ENCODE assay signal across 9 mouse cellular contexts in the genomic region with DNA sequence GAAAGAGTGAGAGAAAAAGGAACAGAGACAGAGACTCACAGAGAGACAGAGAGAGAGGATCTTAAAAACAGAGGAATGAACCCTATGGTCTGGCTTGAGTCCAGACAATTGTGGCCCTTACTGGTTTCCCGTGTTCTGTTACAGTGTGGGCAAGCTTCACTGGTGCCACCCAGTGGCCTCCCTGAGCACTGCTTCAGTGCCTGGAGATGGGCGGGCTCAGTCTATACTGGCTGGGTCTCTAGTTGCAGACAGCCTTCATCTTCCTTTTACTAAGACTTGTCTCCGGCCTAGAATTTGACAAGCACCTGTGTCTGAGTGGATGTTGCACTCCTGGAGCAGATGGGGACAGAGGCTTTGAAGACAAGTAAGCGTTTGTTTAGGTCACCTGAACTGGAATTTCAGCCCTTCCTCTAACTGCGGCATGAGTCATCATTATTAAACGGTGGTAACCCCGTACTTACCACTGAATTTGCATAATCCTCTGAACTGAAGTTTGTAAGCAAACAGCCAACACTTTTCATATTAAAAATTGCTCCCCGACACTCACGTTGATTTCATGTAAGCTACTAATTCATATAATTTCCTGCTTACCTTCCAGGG. TPM values are rescaled to one million over a fixed set of nuclear protein-coding genes. Genes with fewer than 3 reads are reported as not detected.
DNase-seq lines count a peak whose midpoint lies in the region; ATAC-seq and TF ChIP-seq lines count a peak whose summit lies in the region.
"Had no signal": no experiment of that assay in that cellular context is flagged by ENCODE, and none has a peak within 500 bp of the region (broad histone marks: within the 10 kb centered on the region; RNA-seq: fewer than 3 reads in every experiment).

No protein-coding gene starts in this region.

- H3K9me3 ChIP-seq in E14TG2a.4 (ENCODE audit: low read length), result no peaks in the 10 kb centered on the region
- no peaks in the 10 kb centered on the region for H3K9me3 ChIP-seq in embryonic facial prominence, embryonic 14.5 days (ENCODE audit: control insufficient read depth, low read length)
- H3K9me3 ChIP-seq in heart, embryonic 12.5 days (replicated peaks), result no peaks in the 10 kb centered on the region
- no peaks in the 10 kb centered on the region for H3K9me3 ChIP-seq in liver, embryonic 16.5 days (replicated peaks; ENCODE audit: control insufficient read depth, low read length)
- H3K9me3 ChIP-seq in neural tube, embryonic 13.5 days, result no peaks in the 10 kb centered on the region

- no peak overlapping the region for H3K4me2 ChIP-seq in embryonic facial prominence, embryonic 14.5 days (ENCODE audit: low read depth, low read length)
- H3K4me2 ChIP-seq in heart, embryonic 12.5 days, result no peak overlapping the region
- H3K4me2 ChIP-seq in liver, embryonic 16.5 days (ENCODE audit: low read depth, low read length), result 0 out of 2 replicates have a peak overlapping the region, but pooled peaks have one; percentile 8
- no peak overlapping the region for H3K4me2 ChIP-seq in neural tube, embryonic 13.5 days

- peak; percentile 71 to 77 for DNase-seq in adrenal gland, postnatal 36 days
- DNase-seq in embryonic facial prominence, embryonic 14.5 days (ENCODE audit: low spot score), result peak; percentile 66
- peak; percentile 71 to 83 for DNase-seq in kidney, postnatal 36 days
- peak; percentile 60 to 71 for DNase-seq in thymus, adult 18-20 months

- H3K4me3 ChIP-seq in E14TG2a.4 (replicated peaks; ENCODE audit: low read length), result no peak overlapping the region
- H3K4me3 ChIP-seq in embryonic facial prominence, embryonic 14.5 days (ENCODE audit: low read depth, low read length), result no peak overlapping the region
- H3K4me3 ChIP-seq in heart, embryonic 12.5 days, result no peak overlapping the region
- no peak overlapping the region for H3K4me3 ChIP-seq in liver, embryonic 16.5 days (ENCODE audit: low read depth, low read length)
- H3K4me3 ChIP-seq in neural tube, embryonic 13.5 days, result no peak overlapping the region

- no peak overlapping the region for H3K9ac ChIP-seq in embryonic facial prominence, embryonic 14.5 days (ENCODE audit: low read depth, low read length)
- no peak overlapping the region for H3K9ac ChIP-seq in heart, embryonic 12.5 days
- no peak overlapping the region for H3K9ac ChIP-seq in liver, embryonic 16.5 days (ENCODE audit: low read depth, low read length)
- no peak overlapping the region for H3K9ac ChIP-seq in neural tube, embryonic 13.5 days

- peaks cover 21% of the 10 kb centered on the region for H3K4me1 ChIP-seq in E14TG2a.4 (replicated peaks; ENCODE audit: low read depth, low read length)
- no peaks in the 10 kb centered on the region for H3K4me1 ChIP-seq in embryonic facial prominence, embryonic 14.5 days (ENCODE audit: control insufficient read depth, insufficient read depth, low read length)
- 0 out of 2 replicates have a peak, but pooled peaks cover 5% of the 10 kb centered on the region for H3K4me1 ChIP-seq in heart, embryonic 12.5 days (replicated peaks)
- H3K4me1 ChIP-seq in liver, embryonic 16.5 days (ENCODE audit: control insufficient read depth, low read depth, low read length), result no peaks in the 10 kb centered on the region; the same call in none of the 2 replicates
- no peaks in the 10 kb centered on the region for H3K4me1 ChIP-seq in neural tube, embryonic 13.5 days (replicated peaks)

- peak; percentile 78 for ATAC-seq in embryonic facial prominence, embryonic 14.5 days (ENCODE audit: low read depth)
- ATAC-seq in heart, embryonic 12.5 days (ENCODE audit: insufficient number of reproducible peaks, low FRiP score), result peak; percentile 67; the same call in 1 of the 2 replicates
- ATAC-seq in liver, embryonic 16.5 days (ENCODE audit: low read depth), result peak; percentile 58; the same call in 1 of the 2 replicates
- ATAC-seq in neural tube, embryonic 13.5 days (ENCODE audit: low read depth), result 0 out of 2 replicates have a peak, but pooled peaks have one; percentile 29

- no peaks in the 10 kb centered on the region for H3K36me3 ChIP-seq in E14TG2a.4 (ENCODE audit: insufficient read depth, low read length)
- H3K36me3 ChIP-seq in embryonic facial prominence, embryonic 14.5 days (ENCODE audit: control insufficient read depth, insufficient read depth, low read length), result no peaks in the 10 kb centered on the region
- H3K36me3 ChIP-seq in heart, embryonic 12.5 days, result no peaks in the 10 kb centered on the region
- no peaks in the 10 kb centered on the region for H3K36me3 ChIP-seq in liver, embryonic 16.5 days (ENCODE audit: control insufficient read depth, insufficient read depth)
- H3K36me3 ChIP-seq in neural tube, embryonic 13.5 days, result no peaks in the 10 kb centered on the region

- peaks cover 17% of the 10 kb centered on the region for H3K27me3 ChIP-seq in E14TG2a.4 (ENCODE audit: insufficient read depth, low read length)
- H3K27me3 ChIP-seq in embryonic facial prominence, embryonic 14.5 days (replicated peaks; ENCODE audit: control insufficient read depth, insufficient read depth, low read length), result no peaks in the 10 kb centered on the region
- H3K27me3 ChIP-seq in heart, embryonic 12.5 days (replicated peaks), result no peaks in the 10 kb centered on the region
- H3K27me3 ChIP-seq in liver, embryonic 16.5 days (ENCODE audit: control insufficient read depth, insufficient read depth, low read depth, low read length), result no peaks in the 10 kb centered on the region
- H3K27me3 ChIP-seq in neural tube, embryonic 13.5 days, result no peaks in the 10 kb centered on the region; the same call in 1 of the 2 replicates

- H3K27ac ChIP-seq in embryonic facial prominence, embryonic 14.5 days (replicated peaks; ENCODE audit: low read depth, low read length), result no peak overlapping the region
- no peak overlapping the region for H3K27ac ChIP-seq in heart, embryonic 12.5 days (ENCODE audit: poor library complexity, severe bottlenecking)
- no peak overlapping the region for H3K27ac ChIP-seq in liver, embryonic 16.5 days (ENCODE audit: low read length)
- H3K27ac ChIP-seq in neural tube, embryonic 13.5 days (replicated peaks), result no peak overlapping the region

- 48% methylated on average over 9 of the region's 9 CpGs for WGBS in embryonic facial prominence, embryonic 14.5 days
- 51% methylated on average over 9 of the region's 9 CpGs for WGBS in heart, embryonic 12.5 days
- WGBS in liver, embryonic 16.5 days (ENCODE audit: insufficient replicate concordance), result 20% methylated on average over 9 of the region's 9 CpGs
- WGBS in neural tube, embryonic 13.5 days, result 61% methylated on average over 9 of the region's 9 CpGs

- TF ChIP-seq CTCF in E14TG2a.4 (conservative IDR thresholded peaks at IDR 0.05; ENCODE audit: low read length), result peak; percentile 92

RNA-seq across cellular contexts. Expression of gene Il12a, which starts 18.9 kb away (rescaled TPM):
- total RNA-seq in adrenal gland, postnatal 36 days (2021), result under 1 TPM; 0.43 to 0.66 TPM
- 0.51 and 0.61 TPM in 2 replicates for polyA plus RNA-seq in embryonic facial prominence, embryonic 14.5 days (2014; fragmentation: Nextera tagmentation; extraction: Ambion mirVana)
- 0.20 TPM in 1 of 2 replicates, not detected in the other for polyA plus RNA-seq in heart, embryonic 12.5 days (2016; fragmentation: Nextera tagmentation; extraction: Ambion mirVana)
- 1.8 and 2.1 TPM in 2 replicates for polyA plus RNA-seq in liver, embryonic 16.5 days (2015; fragmentation: Nextera tagmentation; extraction: Ambion mirVana)
- 0.32 TPM in 1 of 2 replicates, not detected in the other for polyA plus RNA-seq in neural tube, embryonic 13.5 days (2015; fragmentation: Nextera tagmentation; extraction: Ambion mirVana)
- polyA plus RNA-seq: heart, embryonic 14.5 days had no signal
